Mouse (Mus musculus) yolk sac, embryonic 10.5 days (tissue): ENCODE data around the gene Cmtm2a.
"Not testable (repeated sequence)": the region's sequence is repeated elsewhere in the genome, so short reads cannot be mapped to it uniquely, and the experiment has no call there.

Source experiments
- DNase-seq: peaks from one replicate; pipeline ENCODE4 v3.0.0-alpha.2; 2017; ENCODE audit warnings: low spot score

Cmtm2a gene

DNA sequence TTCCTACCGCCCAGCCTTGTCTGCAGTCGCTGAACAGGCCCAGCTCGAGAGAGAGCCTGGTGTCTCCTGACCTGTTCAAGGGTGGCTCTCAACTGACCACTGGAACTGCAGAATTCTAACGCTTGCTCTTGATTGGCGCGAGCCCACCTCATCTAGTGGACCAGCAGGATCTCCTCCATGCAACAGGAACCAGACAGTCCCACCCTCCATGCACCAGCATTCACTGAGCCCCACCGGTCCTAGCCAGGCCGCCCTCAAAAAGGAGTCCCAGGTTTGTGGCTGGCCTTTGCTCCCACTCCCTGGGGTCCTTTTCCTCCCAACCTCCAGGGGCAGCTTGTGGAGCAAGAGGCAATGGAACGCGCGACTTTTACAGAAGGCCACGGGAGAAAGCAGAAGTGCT, at the start of gene Cmtm2a:
Gene Cmtm2a, minus strand, starts transcription at position 101 of the 400 bp plus-strand sequence.
- DNase-seq = not testable (repeated sequence)

DNA sequence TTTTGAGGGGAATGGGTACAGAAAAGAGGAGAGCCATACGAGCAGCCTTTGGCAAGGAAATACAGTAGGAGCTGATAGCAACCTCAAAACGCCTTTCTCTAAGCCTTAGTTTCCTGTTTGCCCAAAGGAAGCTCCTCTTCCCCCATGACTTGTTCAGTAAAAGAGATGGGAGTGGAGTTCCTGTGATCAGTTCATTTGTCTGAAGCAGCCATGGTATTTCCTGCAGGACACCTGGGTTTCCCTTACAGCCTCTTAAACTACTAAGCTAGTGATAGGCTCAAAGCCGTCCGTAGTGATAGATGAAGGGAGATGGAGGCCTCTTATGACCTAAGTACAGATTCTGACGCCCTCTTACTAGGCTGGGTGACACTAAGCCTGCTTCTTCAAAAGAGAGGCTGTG, 49.4 kb upstream of the Cmtm2a start:
- no peak for DNase-seq

DNA sequence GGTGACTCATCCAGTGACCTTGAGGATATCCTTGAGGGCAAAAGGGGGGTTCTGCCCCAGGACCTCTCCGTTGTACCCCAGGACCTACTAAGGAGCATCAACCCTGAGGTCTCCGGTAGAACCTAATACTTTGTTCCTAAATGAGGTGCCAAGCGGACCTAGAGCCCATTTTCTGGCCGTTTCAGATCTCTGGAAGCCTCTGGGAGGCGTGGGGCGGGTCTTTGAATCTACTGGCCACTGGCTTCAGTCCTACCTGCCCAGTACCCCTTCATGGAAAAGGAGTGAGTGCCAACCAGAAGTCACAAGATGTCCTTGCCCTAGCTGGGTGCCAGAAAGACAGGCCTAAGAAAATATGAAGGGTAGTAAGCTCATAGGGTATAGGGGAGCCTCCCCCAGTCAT, 48.7 kb upstream of the Cmtm2a start:
- no peak for DNase-seq

DNA sequence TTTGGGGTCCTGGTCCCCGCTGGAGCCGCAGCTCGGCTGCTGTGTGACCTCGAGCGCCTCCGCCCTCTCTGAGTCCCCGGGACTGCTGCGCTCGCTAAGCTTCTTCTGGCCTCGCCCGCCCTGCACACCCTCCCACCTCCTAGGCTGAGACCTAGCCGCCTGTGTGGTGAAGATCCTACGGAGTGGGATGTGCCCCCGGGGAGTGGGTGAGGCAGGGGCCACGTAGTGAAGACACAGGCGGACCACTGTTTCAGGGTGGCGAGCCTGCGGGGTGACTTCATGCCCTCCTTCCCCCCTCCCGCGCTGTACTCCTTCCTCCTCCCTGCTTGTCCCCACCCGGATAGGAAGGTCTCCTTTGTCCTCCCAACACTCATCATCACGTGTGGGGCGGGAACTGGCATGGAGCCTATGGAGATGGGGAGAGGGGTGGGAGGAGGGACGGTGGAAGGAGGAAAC, 48.2 kb upstream of the Cmtm2a start:
- peak; percentile 68 for DNase-seq

DNA sequence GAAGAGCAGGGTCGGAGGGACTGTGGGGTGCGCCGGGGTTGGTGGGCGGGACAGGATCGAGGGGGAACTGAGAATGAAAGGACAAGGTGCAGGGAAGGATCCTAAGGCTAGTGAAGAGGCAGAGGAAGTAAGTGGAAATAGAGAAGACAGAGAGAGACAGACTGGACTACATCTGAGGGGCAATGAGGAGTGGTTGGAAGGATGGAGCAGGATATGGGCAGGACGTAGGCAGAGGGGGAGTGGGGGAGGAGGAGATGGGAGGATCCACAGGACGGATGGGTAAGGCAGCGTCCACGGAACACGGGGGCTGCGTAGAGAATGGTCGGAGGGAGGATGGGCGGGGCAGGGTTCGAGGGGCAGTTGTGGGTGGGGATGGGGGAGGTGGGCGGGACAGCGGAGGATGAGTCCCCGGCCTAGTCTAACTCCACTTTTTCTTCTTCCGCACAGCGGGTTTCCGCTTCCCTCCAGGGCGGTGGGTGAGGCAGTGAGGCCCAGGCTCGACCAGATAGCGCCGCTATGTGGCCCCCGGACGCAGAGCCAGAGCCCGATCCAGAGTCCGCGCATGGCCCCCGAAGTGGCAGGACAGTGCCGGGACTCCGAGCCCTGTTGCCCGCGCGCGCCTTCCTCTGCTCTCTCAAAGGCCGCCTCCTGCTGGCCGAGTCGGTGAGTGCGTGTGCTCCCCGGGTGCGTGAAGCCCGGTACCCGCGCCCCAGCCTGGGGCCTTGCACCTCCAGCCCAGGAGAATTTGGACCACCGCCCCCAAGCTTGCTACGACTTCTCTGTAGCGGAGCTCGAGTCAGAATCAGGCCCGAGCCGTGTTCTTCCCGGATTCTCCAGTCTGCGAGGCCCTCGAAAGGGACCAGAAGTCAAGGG, 47.5 kb upstream of the Cmtm2a start:
- peak; percentile 85 for DNase-seq

DNA sequence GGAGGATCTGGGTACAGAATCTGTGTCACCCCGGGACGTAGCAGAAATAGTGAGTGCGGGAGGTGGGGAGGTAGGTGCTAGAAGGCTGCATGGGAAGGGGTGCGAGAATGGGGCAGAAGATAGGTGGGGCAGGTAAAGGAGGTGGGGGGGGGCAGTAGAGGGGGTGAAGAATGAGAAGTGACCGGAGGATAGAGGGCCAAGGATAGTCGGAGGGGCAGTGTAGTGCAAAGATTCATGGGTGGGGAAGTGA, 46.9 kb upstream of the Cmtm2a start:
- DNase-seq = no peak

DNA sequence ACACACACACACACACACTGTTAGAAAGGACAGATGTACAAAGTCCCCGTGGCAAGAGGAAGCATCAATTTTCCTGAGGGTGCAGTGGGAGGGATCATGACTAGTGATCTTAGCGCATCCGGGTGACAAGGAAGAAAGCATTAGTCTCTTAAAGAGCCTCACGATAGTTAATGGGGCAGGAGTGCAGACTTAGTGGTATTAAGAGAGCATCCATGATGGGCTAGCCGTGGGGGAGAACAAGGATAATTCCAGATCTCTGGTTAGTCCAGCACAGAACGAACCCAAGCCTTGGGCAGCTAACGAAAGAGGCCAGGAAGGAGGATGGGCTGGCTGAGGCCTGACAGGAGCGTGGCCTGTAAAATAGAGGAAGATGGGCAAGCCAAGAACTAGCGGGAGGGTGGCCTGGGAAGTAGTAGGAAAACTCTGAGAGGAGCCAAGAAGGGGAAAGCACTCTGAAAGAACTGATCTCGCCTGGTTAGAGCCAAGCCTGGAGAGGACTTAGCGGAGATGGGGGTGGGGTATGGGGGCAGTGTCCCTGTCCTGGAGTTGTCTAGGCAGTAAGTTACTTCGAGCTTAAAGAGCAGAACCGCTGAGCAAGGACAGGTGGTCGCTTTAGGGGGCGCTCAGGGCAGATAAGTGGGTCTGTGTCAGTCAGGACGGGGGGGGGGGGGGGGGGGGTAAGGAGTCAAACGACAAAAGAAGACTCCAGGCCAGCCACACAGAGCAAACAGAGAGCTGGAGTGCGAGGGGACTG, 46.4 kb upstream of the Cmtm2a start, which contains the start of gene Cmtm3:
Gene Cmtm3, plus strand, starts transcription at position 182 of the 754 bp plus-strand sequence.
- DNase-seq = no peak

DNA sequence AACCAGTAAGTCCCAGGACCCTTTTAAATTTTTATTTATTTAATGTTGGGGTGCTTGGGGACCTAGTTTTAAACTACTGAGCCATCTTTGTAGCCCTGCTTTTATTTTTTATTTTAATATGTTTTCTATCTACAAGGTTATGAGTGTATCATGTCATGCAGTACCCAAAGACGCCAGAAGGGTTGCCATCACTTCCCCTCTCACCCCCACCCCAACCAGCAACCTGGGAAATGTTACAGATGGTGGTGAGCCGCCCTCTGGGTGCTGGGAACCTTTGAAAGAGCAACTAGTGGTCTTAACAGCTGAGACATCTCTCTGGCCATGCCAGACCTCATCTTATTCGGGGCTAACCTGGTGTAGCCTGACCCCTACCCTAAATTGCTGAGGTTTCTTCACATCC, 44.9 kb upstream of the Cmtm2a start:
- no peak for DNase-seq

DNA sequence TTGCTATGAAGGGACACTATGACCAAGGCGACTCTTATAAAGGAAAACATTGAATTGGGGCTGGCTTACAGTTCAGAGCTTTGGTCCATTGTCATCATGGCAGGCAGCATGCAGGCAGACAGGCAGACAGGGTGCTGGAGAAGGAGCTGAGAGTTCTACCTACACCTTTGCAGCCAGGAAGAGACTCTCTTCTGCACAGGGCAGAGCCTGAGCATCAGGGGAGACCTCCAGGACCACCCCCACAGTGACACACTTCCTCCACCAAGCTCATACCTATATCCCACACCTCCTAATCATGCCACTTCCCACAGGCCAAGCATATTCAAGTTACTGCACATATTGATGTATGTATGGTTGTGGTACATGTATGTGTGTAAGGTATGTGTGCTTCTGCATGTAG, 43.8 kb upstream of the Cmtm2a start:
- DNase-seq = no peak

DNA sequence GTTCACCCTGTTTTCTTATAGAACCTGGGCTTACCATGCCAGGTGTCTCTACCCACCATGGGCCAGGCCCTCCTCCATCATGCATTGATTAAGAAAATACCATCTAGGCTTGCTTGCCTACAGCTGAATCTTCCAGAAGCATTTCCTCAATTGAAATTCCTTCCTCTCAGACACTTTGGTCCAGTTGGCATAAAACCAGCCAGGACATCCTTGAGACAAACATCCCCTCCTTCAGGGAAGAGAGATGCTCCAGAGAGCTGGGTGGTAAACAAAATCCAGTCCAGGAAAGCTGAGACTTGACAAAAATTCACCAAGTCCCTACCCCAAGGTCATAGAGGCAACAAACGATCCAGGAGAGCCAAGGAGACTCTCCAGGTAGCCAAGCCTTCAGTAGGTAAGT, 41.2 kb upstream of the Cmtm2a start:
- DNase-seq = no peak

DNA sequence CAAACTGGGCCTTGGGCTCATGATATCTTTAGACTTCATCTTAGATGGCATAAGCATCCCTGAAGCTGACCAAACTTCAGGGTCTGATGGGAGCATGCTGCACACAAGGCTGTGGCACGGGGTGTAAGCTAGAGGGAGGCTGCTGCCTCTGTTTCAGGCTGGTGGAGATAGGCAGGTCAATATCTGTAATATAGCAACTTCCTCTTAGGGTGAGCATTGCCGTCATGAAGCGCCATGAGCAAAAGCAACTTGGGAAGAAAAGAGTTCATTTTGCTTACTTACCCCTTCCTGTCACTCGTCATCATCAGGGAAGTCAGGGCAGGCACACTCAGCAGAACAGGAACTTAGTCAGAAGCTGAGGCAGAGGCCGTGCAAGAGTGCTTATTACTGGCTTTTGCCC, 40.8 kb upstream of the Cmtm2a start:
- DNase-seq = no peak

DNA sequence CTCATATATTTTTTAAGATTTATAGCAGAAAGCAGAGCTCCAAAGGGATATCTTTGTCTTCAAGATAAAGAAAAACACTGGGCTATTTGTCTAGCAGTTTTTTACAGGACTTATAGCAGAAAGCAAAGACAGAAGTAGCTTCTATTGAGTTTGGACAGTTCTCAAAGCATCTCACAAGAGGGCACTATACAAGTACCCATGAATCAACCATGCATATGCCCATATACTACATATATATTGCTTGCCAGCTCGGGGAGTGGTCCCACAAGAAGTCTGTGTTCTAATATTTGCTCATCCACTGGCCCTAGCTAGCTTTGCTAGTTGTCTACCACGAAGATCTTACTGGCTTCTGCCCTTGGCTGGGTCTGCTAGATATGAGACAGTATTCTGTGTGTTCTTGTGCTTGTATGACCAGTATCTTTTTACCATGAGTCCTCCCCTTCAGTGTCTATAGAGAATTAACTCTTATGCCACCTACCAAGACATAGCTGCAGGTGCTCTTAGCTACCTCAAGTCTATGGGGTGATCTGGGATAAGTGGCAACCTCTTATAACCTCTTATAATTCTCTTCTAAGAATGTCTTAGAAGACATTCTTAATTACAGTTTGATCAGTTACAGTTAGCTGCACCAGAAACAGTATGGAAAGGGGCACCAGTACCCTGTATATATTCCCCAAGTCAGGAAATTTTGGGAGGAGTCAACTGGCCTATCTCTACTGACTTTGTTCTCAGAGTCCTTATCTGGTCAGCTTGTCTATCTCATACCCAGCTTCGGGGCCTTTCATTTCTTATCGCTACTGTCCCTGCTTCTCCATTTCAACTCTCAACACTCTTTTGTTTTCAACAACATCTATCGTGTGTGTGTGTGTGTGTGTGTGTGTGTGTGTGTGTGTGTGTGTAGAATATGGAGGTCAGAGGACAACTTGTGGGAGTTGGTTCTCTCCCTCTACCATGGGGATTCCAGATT, 40.0 kb upstream of the Cmtm2a start:
- DNase-seq = no peak

DNA sequence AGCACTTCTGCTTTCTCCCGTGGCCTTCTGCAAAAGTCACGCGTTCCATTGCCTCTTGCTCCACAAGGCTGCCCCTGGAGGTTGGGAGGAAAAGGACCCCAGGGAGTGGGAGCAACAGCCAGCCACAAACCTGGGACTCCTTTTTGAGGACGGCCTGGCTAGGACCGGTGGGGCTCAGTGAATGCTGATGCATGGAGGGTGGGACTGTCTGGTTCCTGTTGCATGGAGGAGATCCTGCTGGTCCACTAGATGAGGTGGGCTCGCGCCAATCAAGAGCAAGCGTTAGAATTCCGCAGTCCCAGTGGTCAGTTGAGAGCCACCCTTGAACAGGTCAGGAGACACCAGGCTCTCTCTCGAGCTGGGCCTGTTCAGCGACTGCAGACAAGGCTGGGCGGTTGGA, 28.9 kb upstream of the Cmtm2a start, which contains the start of gene Cmtm2b:
Gene Cmtm2b, plus strand, starts transcription at position 301 of the 400 bp plus-strand sequence.
- not testable (repeated sequence) for DNase-seq

DNA sequence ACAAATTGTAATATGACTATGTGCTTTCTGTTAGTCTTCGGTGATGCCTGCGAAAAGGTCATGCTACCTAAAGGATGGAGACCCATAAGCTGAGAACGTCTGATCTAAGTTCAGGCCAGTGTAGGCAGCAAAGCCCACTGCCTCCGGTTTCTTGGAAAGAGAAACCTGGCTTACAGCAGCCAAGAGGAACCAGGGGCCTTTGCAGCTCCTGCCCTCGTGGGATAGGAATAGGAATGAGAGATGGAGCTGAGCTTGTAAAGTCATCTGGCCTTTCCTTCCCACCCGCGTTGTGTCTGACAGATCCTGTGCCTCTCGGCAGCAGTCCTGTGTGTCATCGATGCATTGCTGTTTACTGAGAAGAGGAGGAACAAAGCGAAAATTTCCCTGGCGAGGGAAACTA, 28.3 kb upstream of the Cmtm2a start, which contains the start of gene Gm11020:
Gene Gm11020, plus strand, starts transcription at position 301 of the 400 bp plus-strand sequence.
- not testable (repeated sequence) for DNase-seq

DNA sequence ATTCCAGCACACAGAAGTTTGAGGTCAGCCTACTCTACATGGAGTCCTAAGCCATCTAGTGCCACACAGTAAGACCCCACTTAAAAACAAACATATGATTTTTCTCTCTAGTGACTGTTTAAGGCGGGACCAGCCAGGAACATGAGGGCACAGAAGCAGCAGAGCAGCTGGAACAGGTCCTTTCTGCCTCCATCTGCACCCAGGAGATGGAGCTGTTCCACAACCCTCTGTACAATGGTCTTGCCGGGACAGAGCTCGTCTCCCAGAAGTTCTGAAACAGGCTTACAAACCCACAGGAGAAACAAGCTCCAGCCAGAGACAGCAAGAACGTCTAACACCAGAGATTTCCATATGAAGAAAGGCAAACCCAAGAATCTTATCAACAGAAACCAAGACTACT, 20.3 kb upstream of the Cmtm2a start:
- DNase-seq = no peak

DNA sequence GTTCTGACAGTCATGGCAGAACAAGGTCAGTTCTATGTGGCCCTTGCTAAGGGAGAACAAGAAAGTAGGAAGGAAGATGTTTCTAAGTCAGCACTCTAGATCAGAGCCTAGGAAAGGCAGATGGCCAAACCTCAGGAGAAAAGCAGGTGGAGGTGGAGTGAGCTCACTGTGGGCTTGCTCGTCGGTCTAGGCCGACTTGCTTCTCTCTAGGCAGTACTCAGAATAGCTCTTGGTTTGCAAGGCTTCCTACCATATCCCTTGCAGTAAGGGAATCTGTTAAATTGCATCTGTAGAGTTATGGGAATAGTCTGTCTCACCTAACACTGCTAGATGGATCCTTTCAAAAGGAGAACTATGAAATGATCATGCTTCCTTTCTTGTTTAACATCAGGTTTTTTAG, 19.0 kb upstream of the Cmtm2a start:
- not testable (repeated sequence) for DNase-seq

DNA sequence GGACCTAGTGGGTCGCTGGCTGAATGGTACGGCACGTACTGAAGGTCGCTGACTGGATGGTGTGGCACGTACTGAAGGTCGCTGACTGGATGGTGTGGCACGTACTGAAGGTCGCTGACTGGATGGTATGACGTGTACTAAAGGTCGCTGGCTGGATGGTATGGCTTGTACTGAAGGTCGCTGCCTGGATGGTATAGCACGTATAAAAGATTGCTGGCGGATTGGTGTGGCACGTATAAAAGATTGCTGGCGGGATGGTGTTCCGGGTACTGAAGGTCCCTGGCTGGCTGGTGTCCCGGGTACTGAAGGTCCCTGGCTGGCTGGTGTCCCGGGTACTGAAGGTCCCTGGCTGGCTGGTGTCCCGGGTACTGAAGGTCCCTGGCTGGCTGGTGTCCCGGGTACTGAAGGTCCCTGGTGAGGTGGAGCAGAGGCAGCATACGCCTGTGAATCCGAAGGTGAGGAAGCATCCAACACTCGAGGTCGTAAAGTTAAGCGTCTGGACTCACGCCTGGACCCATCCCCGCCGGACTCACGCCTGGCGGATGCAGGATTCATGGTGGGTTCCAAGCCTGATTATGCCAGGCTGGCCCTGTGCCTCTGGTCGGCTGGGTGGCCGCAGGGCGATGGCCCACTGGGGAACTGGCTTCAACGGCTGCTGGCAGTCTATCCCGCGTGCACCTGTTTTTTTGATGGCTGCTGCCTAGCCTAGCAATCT, 16.6 kb upstream of the Cmtm2a start, which contains the start of the genes Gm45711 and Cmtm1:
Gene Gm45711, minus strand, starts transcription at position 641 of the 715 bp plus-strand sequence.
Gene Cmtm1, minus strand, starts transcription at position 705 of the 715 bp plus-strand sequence.
- DNase-seq = not testable (repeated sequence)

DNA sequence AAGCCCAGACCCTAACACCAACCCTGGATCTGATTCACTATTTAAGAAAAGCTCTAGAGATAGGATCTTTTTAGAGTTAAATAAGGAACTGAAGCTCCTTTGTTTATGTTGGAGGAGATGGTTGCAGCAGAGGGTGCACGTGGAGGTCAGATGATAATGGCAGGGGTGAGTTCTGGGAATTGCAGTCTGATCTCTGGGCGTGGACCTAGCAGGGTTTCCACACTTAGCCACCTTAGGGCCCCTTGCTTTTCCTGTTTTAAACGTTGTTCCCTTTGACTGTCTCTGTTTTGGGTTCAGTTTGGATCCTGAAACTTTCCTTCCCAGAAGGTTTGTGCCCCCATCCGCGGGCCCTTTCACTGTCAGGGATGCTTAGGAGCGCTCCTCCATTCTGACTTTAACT, 15.4 kb upstream of the Cmtm2a start:
- DNase-seq = peak; percentile 10

DNA sequence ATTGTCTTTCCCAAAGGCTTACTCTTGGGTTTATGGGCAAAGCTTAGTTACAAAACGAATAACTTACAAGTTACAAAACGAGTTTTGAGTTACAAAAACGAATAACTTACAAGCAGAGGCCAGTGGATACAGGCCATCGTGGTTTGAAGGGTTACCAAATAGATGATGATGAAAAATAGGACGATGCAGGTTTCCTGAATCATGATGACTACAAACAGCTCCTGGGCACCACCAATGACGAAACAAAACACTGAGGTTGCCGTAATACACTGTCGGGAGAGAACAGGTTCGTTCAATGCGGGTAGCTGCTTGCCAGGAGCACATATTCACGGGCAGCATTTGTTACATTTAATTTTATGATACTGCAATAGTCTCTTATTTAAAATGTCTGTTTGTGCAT, 12.0 kb upstream of the Cmtm2a start:
- DNase-seq = no peak

DNA sequence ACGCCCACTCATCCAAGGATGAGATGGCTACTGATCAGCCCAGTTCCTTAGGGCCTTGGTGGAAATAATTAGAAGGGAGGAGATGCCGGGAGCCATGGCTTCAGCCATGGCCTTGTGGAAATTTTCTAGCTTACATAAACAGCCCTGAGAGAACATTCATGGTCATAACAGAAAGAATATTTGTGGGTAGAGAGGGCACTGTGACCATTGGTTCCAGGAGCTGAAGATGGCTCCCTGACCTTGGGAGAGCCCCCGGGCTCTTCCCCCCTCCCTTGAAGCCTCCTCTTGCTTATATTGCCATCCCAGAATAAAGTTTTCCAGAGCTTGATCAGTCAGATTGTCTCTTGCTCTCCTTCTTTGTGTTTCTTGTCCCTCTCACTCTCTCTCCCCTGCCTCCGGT, 9.6 kb upstream of the Cmtm2a start:
- not testable (repeated sequence) for DNase-seq

DNA sequence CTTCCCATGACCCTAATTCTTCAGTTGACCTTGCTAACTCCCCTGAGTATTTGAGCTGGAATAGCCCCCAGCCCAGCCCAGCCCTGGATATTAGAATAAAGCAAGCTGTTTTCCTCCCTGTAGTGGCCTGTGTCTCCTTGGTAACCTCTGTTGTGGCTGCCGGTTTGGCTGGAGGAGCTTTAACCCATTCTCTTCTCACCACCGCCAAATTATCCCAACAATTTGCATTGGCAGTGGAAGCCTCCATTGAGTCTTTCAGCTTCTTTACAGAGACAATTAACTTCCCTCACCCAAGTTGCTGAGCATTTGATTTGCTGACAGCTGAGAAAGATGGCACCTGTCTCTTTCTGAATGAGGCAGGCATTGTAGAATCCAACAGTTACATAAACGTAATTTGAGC, 8.6 kb upstream of the Cmtm2a start:
- DNase-seq = not testable (repeated sequence)
